Mouse (Mus musculus): ENCODE data around the gene Ptpn21. TPM values are rescaled to one million over a fixed set of nuclear protein-coding genes. Genes with fewer than 3 reads are reported as not detected.

Ptpn21 gene
- total RNA-seq, 2 experiments from 2014 or later: 32.8 to 34.9 TPM

DNA sequence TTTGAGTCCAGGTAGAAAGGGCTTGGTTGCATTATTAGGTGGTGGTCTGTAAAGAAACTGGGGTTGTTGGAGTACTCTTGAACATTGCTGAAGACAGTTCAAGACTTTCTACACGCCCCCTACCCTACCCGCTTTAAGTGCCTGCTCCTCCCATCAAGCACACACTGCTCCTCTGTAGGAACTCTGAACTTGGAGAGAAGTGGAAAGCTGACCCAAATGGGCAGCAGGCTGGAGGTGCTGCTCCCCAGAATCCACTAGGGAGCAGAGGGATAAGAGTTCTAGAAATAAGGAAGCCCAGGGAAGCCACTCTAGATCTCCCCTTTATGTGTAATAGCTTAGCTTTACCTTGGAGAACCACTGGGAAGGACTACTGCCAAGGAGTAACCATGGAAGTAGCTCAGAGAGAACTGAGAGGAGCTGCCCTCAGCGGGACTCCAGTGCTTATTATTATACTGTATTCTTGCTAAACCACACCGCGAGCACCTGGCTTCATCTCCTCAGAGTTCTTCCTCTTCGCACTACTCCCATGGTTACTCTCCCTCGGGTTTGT lies 671 bp upstream of the Ptpn21 start:
- TF ChIP-seq CTCF (IDR thresholded peaks at IDR 0.05): no peak
- peak overlapping the region; percentile 90 for H3K27ac ChIP-seq
- DNase-seq: peak; percentile 38
- H3K4me3 ChIP-seq: peak overlapping the region; percentile 92
- intact Hi-C loops (cut with DNase I): no loop called here

GRCm38 (mm10) chr12:98734880-98735801 lies 2.1 kb downstream of the Ptpn21 start:
- TF ChIP-seq CTCF (IDR thresholded peaks at IDR 0.05): no peak
- DNase-seq: no peak
- Histone ChIP-seq H3K4me3 (peak overlapping the region; percentile 88), H3K27ac (peak overlapping the region; percentile 90)
- intact Hi-C loops (cut with DNase I): no loop called here

DNA sequence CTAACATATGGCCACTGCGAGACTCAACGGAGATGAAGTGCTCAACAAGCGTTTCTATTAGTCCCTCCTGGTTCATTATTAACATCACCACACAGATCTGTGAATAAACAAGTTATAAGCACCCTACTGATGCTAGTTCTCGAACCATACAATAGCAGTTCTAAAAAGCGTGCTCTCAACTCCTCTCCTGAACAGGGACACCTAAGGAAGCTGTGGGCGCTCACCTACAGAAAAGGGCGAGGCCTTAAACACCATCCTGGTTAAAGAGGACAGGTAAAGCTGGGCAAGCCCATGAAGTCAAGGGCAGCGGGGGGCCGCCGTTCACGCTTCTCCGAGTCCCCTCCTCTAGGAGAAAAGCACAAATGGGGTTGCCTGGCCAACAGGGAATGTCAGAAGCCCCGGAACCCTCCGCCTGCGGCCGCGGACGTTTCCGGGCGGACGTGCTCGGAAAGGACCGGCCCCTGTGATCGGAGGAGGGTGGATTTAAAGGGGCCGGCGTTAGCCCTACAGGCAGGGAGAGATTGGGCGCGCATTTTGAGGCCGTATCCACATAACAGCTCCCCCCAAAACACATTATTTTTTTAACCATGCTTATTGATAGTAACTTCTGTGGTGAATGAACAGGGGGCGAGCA lies 2.8 kb downstream of the Ptpn21 start:
- peak overlapping the region; percentile 90 for H3K27ac ChIP-seq
- peak overlapping the region; percentile 88 for H3K4me3 ChIP-seq
- peak; percentile 21; the same call in 1 of the 2 replicates for TF ChIP-seq CTCF (IDR thresholded peaks at IDR 0.05)
- intact Hi-C loops (cut with DNase I): no loop called here
- DNase-seq: peak; percentile 90

GRCm38 (mm10) chr12:98733776-98734175 lies 3.4 kb downstream of the Ptpn21 start:
- intact Hi-C loops (cut with DNase I): no loop called here

DNA sequence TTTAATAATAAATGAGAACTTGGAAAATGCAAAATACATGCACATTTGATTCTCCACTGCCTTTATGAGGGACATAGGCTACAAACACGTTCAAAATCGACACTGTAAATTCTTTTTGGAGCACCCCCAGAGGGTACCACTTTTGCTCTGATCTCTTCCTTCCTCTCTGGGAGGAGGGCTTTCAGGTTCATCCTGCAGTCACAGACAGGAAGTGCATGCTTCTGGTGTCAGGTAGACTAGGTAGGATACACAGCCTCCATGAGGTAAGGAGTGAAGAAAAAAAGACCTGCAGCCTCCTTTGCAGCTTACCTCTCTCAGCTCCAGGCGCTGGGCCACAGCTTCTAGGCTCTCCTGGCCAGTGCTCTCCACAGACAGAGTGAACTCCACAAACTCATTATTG lies 4.0 kb downstream of the Ptpn21 start:
- 0 out of 2 replicates have a peak overlapping the region, but pooled peaks have one; percentile 90 for H3K27ac ChIP-seq
- intact Hi-C loops (cut with DNase I): no loop called here
- no peak for DNase-seq
- no peak for TF ChIP-seq CTCF (IDR thresholded peaks at IDR 0.05)
- peak overlapping the region; percentile 88 for H3K4me3 ChIP-seq

More at GRCm38 (mm10) chr12:98733776-98734175, 3.4 kb downstream of the Ptpn21 start:
- peak overlapping the region; percentile 88 for H3K4me3 ChIP-seq
- peak overlapping the region; percentile 90 for H3K27ac ChIP-seq
- no peak for TF ChIP-seq CTCF (IDR thresholded peaks at IDR 0.05)
- no peak for DNase-seq

DNA sequence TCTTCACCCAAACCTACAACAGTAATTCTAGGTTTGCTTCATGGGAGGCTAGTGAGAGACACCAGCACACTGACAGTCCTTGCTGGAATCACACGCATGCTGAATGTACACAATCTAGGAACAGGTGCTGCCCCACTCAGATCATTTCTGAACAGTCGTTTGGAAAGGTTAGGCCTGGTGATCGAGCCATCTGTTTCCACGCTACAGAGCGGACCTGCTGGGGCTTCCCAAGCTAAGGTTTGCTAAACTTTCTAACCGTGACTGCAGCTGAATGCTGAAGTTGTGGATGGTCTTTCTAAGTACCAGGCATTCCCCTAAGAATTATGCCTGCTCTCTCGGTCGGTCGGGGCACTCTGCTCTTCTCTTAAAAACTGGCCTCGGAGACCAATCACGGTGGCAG lies 6.5 kb downstream of the Ptpn21 start:
- no peak for TF ChIP-seq CTCF (IDR thresholded peaks at IDR 0.05)
- intact Hi-C loops (cut with DNase I): no loop called here

GRCm38 (mm10) chr12:98727186-98727585 lies 10.0 kb downstream of the Ptpn21 start:
- no peak overlapping the region for H3K4me3 ChIP-seq
- H3K27ac ChIP-seq: peak overlapping the region; percentile 77
- intact Hi-C loops (cut with DNase I): no loop called here
- DNase-seq: peak; percentile 58
- no peak for TF ChIP-seq CTCF (IDR thresholded peaks at IDR 0.05)

More for the DNA sequence above, 6.5 kb downstream of the Ptpn21 start:
- Histone ChIP-seq H3K4me3 (no peak overlapping the region), H3K27ac (no peak overlapping the region)
- no peak for DNase-seq

DNA sequence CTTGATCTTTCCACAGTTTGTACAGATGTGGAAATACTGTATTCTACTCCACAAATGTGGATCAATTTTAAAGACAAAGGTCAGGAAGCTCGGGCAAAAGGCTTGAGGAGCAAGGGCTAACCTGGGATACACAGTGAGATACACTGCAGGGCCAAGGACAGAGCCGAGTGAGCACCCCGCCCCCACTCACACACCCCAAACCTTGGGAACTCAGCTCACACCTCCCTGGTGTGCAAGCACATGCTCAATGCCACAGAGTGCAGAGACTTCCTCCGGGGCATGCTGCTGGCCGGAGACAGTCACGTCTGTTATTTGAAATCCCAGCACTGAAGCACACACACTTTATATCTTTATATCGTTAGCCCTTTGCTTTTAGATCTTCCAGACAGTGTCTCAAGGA lies 11.1 kb downstream of the Ptpn21 start:
- H3K4me3 ChIP-seq: no peak overlapping the region
- no peak for DNase-seq
- H3K27ac ChIP-seq: peak overlapping the region; percentile 77; the same call in 1 of the 2 replicates
- intact Hi-C loops (cut with DNase I): no loop called here
- TF ChIP-seq CTCF (IDR thresholded peaks at IDR 0.05): no peak

DNA sequence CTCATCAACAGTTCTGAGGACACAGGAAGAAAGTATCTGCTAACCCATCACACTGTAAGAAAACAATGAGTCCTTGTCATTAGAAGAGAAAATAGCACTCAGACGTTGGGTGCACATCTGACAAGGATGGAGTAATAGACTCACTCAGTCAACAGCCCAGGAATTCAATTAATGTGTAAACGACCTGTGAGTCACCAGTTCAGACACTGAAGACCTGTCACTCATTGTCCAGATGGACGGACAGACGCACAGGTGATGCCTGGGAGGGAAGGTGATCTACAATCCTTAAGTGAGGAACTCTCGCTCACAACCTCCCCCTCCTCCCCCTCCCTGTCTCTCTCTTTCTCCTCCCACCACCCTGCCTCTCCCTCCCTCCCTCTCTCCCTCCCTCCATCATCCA lies 12.2 kb downstream of the Ptpn21 start:
- intact Hi-C loops (cut with DNase I): no loop called here
- Histone ChIP-seq H3K4me3 (no peak overlapping the region), H3K27ac (no peak overlapping the region; the same call in 1 of the 2 replicates)
- no peak for TF ChIP-seq CTCF (IDR thresholded peaks at IDR 0.05)
- DNase-seq: no peak

GRCm38 (mm10) chr12:98724224-98724623 lies 13.0 kb downstream of the Ptpn21 start:
- no peak for TF ChIP-seq CTCF (IDR thresholded peaks at IDR 0.05)
- intact Hi-C loops (cut with DNase I): no loop called here

GRCm38 (mm10) chr12:98721030-98721429 lies 16.2 kb downstream of the Ptpn21 start:
- intact Hi-C loops (cut with DNase I): no loop called here
- Histone ChIP-seq H3K27ac (peak overlapping the region; percentile 83), H3K4me3 (no peak overlapping the region; the same call in 1 of the 2 replicates)
- no peak for TF ChIP-seq CTCF (IDR thresholded peaks at IDR 0.05)
- DNase-seq: no peak

More at GRCm38 (mm10) chr12:98724224-98724623, 13.0 kb downstream of the Ptpn21 start:
- Histone ChIP-seq H3K27ac (no peak overlapping the region), H3K4me3 (no peak overlapping the region)
- DNase-seq: no peak

DNA sequence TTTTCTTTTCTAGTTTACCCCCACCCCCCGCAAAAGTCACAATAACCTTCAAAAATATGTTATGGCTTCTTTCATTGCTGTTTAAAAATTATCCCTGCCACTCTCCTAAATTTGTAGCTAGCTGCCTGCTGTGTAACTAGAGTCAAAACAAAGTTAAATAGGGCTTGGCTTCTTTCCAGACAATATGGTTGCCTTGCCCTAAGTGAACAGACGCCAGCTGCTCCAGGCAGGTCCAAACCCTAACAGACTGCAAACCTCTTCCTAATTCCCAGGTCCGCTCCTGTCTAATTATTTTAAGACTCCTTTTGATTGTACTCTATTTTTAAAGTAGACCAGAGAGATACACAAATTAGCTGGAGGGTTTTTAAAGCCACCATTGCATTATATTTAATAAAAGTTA lies 16.6 kb downstream of the Ptpn21 start:
- Histone ChIP-seq H3K27ac (peak overlapping the region; percentile 83), H3K4me3 (no peak overlapping the region; the same call in 1 of the 2 replicates)
- intact Hi-C loops (cut with DNase I): no loop called here
- no peak for TF ChIP-seq CTCF (IDR thresholded peaks at IDR 0.05)
- peak; percentile 40 for DNase-seq

DNA sequence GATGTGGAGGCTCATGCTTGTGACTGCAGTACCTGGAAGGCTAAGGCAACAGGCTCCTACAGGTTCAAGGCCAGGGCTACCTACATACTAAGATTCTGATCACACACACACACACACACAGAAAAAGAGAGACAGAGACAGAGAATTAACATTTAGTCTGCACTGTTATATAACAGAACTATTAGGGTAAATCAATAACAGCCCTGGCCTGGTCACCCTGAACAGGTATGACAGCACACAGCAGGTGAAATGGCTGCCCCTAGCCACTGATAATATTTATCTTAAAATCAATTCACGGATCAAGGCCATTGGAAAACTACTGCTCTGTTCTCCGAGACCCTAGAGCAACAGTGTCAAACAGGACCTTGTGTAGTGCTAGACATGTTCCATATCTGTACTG lies 21.1 kb downstream of the Ptpn21 start:
- H3K27ac ChIP-seq: peak overlapping the region; percentile 73; the same call in 1 of the 2 replicates
- intact Hi-C loops (cut with DNase I): no loop called here
- DNase-seq: no peak
- H3K4me3 ChIP-seq: no peak overlapping the region
- TF ChIP-seq CTCF (IDR thresholded peaks at IDR 0.05): no peak
